Mouse (Mus musculus) hindbrain, embryonic 16.5 days (tissue): ENCODE data around the gene Tk2. TPM values are rescaled to one million over a fixed set of nuclear protein-coding genes. Genes with fewer than 3 reads are reported as not detected.
A peak's percentile ranks its signal among the peaks of the same experiment; 100 is the strongest.

Source experiments
- ATAC-seq: fragments of 200-750 bp; cut with Nextera tagmentation; 2 replicates; pipeline ENCODE4 v1.8.0; 2017; ENCODE audit warnings: moderate TSS enrichment, moderate library complexity
- H3K27ac ChIP-seq: fragments of 300-500 bp; sonication (generic); 2 replicates; pipeline ENCODE4 v1.5.1; 2014; ENCODE audit warnings: low read depth, mild to moderate bottlenecking, control low read depth, low read length, moderate library complexity
- H3K27me3 ChIP-seq: fragments of 300-500 bp; sonication (generic); replicated peaks from 2 replicates; pipeline ENCODE4 v1.6.1; 2014; ENCODE audit warnings: low read length; ENCODE audit not compliant: control insufficient read depth, insufficient read depth
- H3K36me3 ChIP-seq: fragments of 300-500 bp; sonication (generic); 2 replicates; pipeline ENCODE4 v1.6.1; 2014; ENCODE audit warnings: mild to moderate bottlenecking, low read length, moderate library complexity, mixed read lengths; ENCODE audit not compliant: control insufficient read depth, insufficient read depth
- H3K4me1 ChIP-seq: fragments of 300-500 bp; sonication (generic); 2 replicates; pipeline ENCODE4 v1.6.1; 2014; ENCODE audit warnings: low read depth, low read length; ENCODE audit not compliant: control insufficient read depth, insufficient read depth
- H3K4me2 ChIP-seq: fragments of 300-500 bp; sonication (generic); 2 replicates; pipeline ENCODE4 v1.6.1; 2014; ENCODE audit warnings: mild to moderate bottlenecking, low read length, control low read depth, moderate library complexity
- H3K4me3 ChIP-seq: fragments of 300-500 bp; sonication (generic); 2 replicates; pipeline ENCODE4 v1.5.1; 2014; ENCODE audit warnings: mild to moderate bottlenecking, low read length, control low read depth, moderate library complexity
- H3K9ac ChIP-seq: fragments of 300-500 bp; sonication (generic); 2 replicates; pipeline ENCODE4 v1.6.1; 2014; ENCODE audit warnings: low read depth, mild to moderate bottlenecking, control low read depth, low read length, moderate library complexity
- H3K9me3 ChIP-seq: fragments of 300-500 bp; sonication (generic); 2 replicates; pipeline ENCODE4 v1.6.1; 2014; ENCODE audit warnings: mild to moderate bottlenecking, low read length, moderate library complexity; ENCODE audit not compliant: control insufficient read depth
- WGBS: fragments of 180-500 bp; shearing (Covaris S2); extraction: QIAGEN DNeasy Blood & Tissue Kit; methylation state at CpG from one replicate; pipeline ENCODE4 v1.1.7; 2014; 5-methylcytosine and 5-hydroxymethylcytosine counted together
- polyA plus RNA-seq: library from polyadenylated mRNA; unstranded; fragments of >200 nt; fragmentation: Nextera tagmentation; extraction: Ambion mirVana; gene quantifications from 2 replicates; pipeline ENCODE4 v1.2.1, GENCODE M21; 2015

Gene Tk2
- polyA plus RNA-seq, 1 experiment from 2014 or later: 50.3 TPM

DNA sequence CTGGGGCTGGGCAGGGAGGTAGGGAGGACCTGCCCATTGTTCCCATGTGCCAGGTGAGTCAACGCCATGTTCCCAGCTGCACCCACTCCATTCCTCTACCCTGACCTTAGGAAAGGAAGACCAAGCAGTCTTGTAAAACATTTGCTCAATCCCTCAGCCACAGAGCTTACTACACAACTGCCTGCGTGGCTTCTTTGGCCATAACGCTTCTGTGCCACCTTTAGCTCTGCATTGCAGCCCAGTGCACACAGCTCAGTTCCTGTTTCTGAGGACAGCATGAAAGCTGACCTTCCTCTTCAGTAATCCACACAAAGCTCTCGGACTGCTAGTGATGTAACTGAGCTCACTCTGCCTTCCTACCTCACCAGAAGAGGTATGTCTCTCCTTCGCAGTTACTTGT, 15.4 kb downstream of the Tk2 start:
- no peak overlapping the region for H3K27ac ChIP-seq
- 98% methylated on average over 5 of the region's 5 CpGs for WGBS
- no peaks in the 10 kb centered on the region for H3K4me1 ChIP-seq
- ATAC-seq: no peak
- H3K4me2 ChIP-seq: no peak overlapping the region
- H3K36me3 ChIP-seq: peaks cover 47% of the 10 kb centered on the region
- H3K9ac ChIP-seq: no peak overlapping the region
- H3K27me3 ChIP-seq: no peaks in the 10 kb centered on the region
- no peaks in the 10 kb centered on the region for H3K9me3 ChIP-seq
- H3K4me3 ChIP-seq: no peak overlapping the region

DNA sequence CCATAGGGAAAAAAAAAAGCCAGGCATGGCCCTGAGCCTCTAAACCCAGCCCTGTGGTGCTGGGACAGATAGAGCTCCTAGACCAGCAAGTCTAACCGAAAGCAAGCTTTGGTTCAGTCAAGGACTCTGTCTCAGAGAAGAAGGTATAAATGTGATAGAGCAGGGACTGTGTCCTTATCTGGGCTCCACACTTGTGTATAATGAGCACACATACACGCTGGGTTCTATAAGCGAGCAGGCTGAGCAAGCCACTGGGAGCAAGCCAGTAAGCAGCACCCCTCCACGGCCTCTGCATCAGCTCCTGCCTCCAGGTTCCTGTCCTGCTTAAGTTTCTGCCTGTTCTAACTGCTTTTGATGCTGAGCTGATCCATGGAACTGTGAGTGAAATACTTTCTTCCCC, 16.3 kb downstream of the Tk2 start:
- WGBS: 97% methylated on average over 4 of the region's 4 CpGs
- no peak overlapping the region for H3K9ac ChIP-seq
- no peak overlapping the region for H3K4me3 ChIP-seq

DNA sequence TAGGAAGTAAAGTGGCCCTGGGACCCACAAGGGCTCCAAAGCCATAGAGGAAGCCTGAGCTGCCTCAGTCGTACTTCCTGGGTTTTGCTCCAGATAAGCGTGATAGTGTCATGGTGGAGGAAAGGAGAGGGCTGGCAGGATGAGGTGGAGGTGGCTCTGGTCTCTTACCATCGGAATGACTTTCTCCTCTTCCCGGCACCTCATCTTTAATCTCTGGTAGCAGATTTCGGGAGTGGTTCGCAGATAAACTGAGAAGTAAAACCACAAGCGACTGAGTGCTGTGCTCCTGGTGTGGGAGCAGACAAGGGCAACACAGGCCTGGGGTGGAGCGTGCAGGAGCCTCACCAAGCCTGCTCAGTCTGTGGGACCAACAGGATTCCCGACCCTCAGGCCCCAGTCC, 18.0 kb downstream of the Tk2 start:
- no peak overlapping the region for H3K9ac ChIP-seq
- H3K4me3 ChIP-seq: no peak overlapping the region
- H3K27me3 ChIP-seq: no peaks in the 10 kb centered on the region
- no peak overlapping the region for H3K27ac ChIP-seq
- no peaks in the 10 kb centered on the region for H3K9me3 ChIP-seq
- ATAC-seq: no peak
- no peaks in the 10 kb centered on the region for H3K4me1 ChIP-seq
- peaks cover 66% of the 10 kb centered on the region for H3K36me3 ChIP-seq
- no peak overlapping the region for H3K4me2 ChIP-seq
- 94% methylated on average over 9 of the region's 9 CpGs for WGBS

More for the DNA sequence above, 16.3 kb downstream of the Tk2 start:
- H3K36me3 ChIP-seq: peaks cover 56% of the 10 kb centered on the region
- H3K27ac ChIP-seq: no peak overlapping the region
- no peak overlapping the region for H3K4me2 ChIP-seq
- no peaks in the 10 kb centered on the region for H3K27me3 ChIP-seq
- H3K4me1 ChIP-seq: no peaks in the 10 kb centered on the region
- no peaks in the 10 kb centered on the region for H3K9me3 ChIP-seq
- ATAC-seq: no peak

DNA sequence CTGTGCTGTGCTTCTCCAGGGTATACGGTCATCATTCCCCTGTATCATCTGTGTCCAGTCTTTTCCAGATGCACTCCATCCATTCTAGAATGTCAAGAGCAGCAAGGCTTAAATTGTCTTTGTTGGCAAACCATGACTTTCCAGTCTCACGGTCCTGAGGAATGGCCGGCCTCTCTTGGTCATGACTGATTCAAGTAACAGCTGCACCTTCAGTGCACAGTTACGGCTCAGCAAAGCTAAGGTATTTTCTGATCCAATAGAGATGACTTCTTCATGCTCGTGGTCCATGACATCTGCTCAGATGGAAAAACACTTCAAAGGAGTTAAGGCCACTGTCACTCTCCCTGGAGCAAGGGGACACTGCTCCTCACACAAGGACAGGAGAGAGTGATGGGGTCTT, 21.3 kb downstream of the Tk2 start:
- no peak for ATAC-seq
- Histone ChIP-seq H3K9me3 (peaks cover 11% of the 10 kb centered on the region), H3K9ac (no peak overlapping the region), H3K4me1 (no peaks in the 10 kb centered on the region), H3K4me2 (no peak overlapping the region), H3K36me3 (peaks cover 66% of the 10 kb centered on the region), H3K27ac (no peak overlapping the region), H3K27me3 (no peaks in the 10 kb centered on the region), H3K4me3 (no peak overlapping the region)
- 92% methylated on average over 5 of the region's 5 CpGs for WGBS

DNA sequence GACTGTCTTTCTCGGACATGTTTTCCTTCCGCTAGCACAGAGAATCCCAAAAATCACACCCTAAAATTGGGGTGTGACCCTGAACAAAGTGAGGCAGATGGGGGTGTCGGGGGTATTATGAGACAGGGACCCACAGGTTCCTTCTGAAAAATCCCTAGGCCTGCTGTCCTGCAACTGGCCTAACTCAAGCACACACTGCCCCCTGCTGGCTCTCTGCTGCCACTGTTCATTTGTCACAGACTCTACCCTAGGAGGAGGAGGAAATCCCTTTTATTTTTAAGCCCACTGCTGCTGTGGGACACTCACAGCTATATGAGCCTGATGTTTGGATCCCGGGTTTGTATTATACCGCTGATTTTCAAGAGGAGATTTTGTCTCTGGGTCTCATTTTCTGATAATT, 28.6 kb downstream of the Tk2 start:
- Histone ChIP-seq H3K4me3 (no peak overlapping the region), H3K9ac (no peak overlapping the region), H3K9me3 (peaks cover 11% of the 10 kb centered on the region), H3K27ac (no peak overlapping the region), H3K4me2 (no peak overlapping the region), H3K36me3 (peaks cover 9% of the 10 kb centered on the region), H3K4me1 (no peaks in the 10 kb centered on the region), H3K27me3 (no peaks in the 10 kb centered on the region)
- WGBS: 40% methylated on average over 5 of the region's 5 CpGs
- peak; percentile 66; the same call in 1 of the 2 replicates for ATAC-seq

DNA sequence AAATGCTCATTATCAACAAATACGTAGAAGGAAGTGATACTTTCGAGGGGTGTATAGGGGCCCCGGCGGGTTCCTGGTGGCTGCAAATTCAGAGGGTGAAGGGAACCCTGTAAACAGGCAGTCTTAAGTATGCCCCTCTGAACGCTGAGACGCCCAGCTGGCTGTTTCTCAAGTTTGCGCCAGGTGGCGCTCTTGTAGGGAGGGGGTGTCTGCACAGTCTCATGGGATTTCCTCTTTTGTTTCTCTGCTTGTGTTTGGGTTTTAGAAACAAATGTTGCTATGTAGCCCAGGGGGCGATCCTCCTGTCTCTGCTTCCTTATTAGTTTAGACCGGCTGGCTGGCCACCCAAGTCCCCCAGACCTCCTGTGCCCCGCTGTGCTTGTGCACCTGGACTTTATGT, 29.3 kb downstream of the Tk2 start:
- H3K4me1 ChIP-seq: no peaks in the 10 kb centered on the region
- peaks cover 5% of the 10 kb centered on the region for H3K36me3 ChIP-seq
- H3K9me3 ChIP-seq: peaks cover 5% of the 10 kb centered on the region
- H3K4me3 ChIP-seq: no peak overlapping the region
- no peak overlapping the region for H3K9ac ChIP-seq
- no peak for ATAC-seq
- no peak overlapping the region for H3K27ac ChIP-seq
- no peaks in the 10 kb centered on the region for H3K27me3 ChIP-seq
- no peak overlapping the region; the same call in 1 of the 2 replicates for H3K4me2 ChIP-seq
- WGBS: 24% methylated on average over 11 of the region's 11 CpGs

DNA sequence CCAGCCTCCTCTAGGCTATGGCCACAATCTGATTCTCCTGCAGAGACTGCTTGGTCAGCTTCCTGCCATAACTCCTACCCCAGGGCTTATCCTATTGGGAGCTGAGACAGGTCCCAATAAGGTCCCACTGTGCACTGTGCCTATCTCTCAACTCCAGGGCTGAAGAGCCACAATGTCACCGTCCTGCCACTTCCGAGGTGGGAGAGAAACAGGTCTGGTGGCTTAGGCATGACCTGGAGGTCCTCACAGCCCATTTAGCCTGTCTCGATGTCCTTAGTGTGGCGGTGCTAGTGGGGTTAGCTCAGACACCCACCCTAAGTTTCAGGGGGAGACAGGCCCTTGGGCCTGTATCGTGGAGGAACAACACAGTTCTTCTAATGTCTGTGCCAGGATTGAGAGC, 30.8 kb downstream of the Tk2 start:
- Histone ChIP-seq H3K4me1 (no peaks in the 10 kb centered on the region), H3K27me3 (no peaks in the 10 kb centered on the region), H3K9ac (no peak overlapping the region), H3K4me3 (no peak overlapping the region), H3K36me3 (no peaks in the 10 kb centered on the region), H3K27ac (no peak overlapping the region), H3K9me3 (no peaks in the 10 kb centered on the region), H3K4me2 (no peak overlapping the region)
- no peak for ATAC-seq
- 94% methylated on average over 5 of the region's 5 CpGs for WGBS

DNA sequence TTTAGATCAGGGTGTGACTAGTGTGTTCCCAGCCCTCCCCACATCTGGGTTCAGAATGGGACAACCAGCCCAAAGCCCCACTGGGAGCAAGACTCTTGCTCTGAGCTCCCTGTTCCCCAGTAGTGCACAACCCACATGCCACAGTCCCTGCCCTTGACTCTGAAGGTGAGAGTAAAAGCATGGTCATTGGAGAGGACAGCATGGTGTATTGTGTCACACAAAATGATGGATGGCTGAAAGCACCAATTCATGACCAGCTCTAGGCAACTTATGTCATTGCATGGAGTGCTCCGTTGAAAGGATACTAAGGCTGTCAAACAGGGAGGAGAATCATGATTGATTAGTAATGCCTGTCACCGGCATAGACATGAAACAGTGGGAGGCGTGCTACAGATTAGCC, 43.1 kb downstream of the Tk2 start:
- Histone ChIP-seq H3K4me2 (no peak overlapping the region), H3K27ac (no peak overlapping the region), H3K4me3 (no peak overlapping the region), H3K9ac (no peak overlapping the region), H3K27me3 (no peaks in the 10 kb centered on the region), H3K4me1 (no peaks in the 10 kb centered on the region), H3K36me3 (no peaks in the 10 kb centered on the region), H3K9me3 (no peaks in the 10 kb centered on the region; the same call in 1 of the 2 replicates)
- peak; percentile 37 for ATAC-seq
- 33% methylated on average over 3 of the region's 3 CpGs for WGBS

DNA sequence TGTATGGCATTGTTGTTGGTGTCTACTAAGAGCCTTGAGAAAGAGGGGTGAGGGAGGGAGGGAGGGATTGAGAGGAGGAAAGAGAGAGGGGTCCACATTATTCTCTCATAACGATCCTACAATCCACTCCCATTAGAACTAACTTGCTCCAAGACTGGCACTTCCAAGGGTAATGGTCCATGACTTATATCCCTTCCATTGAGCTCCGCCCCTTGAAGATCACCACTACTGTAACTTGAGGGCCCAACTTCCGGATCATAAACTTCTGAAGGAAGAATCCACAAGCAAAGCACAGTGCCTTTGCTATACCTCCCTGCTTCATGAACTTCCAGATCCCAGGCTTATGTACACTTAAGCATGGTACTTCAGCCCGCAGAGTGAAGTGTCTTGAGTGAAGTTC, 46.0 kb downstream of the Tk2 start:
- Histone ChIP-seq H3K36me3 (no peaks in the 10 kb centered on the region), H3K4me1 (no peaks in the 10 kb centered on the region), H3K4me2 (no peak overlapping the region), H3K9me3 (no peaks in the 10 kb centered on the region), H3K27ac (no peak overlapping the region), H3K27me3 (no peaks in the 10 kb centered on the region), H3K4me3 (no peak overlapping the region), H3K9ac (no peak overlapping the region)
- 94% methylated on average over 4 of the region's 4 CpGs for WGBS
- ATAC-seq: no peak

DNA sequence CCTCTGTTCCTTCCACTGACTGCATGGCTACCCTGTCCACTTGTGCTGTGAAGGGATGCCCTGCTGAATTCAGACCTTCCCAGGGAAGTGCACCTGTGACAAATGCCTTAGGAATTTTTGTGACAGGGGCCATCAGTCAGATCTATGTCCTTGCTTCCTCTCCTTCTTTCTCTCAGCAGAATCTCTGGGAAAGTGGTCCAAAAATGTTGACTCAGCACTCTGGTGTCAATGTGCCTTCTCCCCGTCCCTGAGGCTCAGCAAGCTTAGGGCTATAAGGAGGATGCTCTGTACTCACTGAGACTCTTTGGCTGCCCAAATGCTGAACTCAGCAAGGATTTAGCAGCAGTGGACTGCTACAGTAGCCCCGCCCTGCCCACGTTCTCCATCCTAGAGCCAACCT, 46.7 kb downstream of the Tk2 start:
- Histone ChIP-seq H3K4me1 (no peaks in the 10 kb centered on the region), H3K4me2 (no peak overlapping the region), H3K9me3 (no peaks in the 10 kb centered on the region), H3K27ac (no peak overlapping the region), H3K27me3 (no peaks in the 10 kb centered on the region), H3K4me3 (no peak overlapping the region), H3K9ac (no peak overlapping the region), H3K36me3 (no peaks in the 10 kb centered on the region)
- no peak for ATAC-seq
- WGBS: 83% methylated on average over 3 of the region's 3 CpGs
